Mouse (Mus musculus): ENCODE measurements around the gene Gpr146. TPM values are rescaled to one million over a fixed set of nuclear protein-coding genes. Genes with fewer than 3 reads are reported as not detected.

The Gpr146 gene
- total RNA-seq, 2 experiments from 2014 or later, result 39.6 to 40.5 TPM

DNA sequence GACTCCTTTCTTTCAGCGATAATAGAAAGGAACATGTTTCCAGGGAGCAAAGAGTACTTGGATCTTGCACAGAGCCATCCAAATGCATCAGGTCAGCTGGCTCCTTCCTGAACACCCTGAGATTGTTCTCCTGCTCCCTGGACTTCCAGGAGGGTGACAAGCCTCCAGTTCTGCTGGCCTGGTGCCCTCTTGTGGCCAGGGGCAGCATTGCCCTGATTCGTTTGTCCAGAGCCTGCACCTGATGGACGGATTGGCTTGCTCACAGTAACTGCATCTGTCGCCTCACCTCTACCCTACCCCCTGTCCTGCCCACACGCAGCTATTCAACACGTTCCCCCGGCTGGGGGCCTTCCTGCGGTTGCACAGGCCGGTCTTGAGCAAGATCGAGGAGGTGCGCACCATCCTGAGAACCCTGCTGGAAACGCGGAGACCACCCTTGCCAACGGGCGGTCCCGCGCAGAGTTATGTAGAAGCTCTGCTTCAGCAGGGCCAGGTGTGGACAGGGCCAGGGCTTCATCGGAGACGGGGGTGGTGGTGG is 22.2 kb upstream of the Gpr146 start:
- DNase-seq, result peak; percentile 75 to 88

DNA sequence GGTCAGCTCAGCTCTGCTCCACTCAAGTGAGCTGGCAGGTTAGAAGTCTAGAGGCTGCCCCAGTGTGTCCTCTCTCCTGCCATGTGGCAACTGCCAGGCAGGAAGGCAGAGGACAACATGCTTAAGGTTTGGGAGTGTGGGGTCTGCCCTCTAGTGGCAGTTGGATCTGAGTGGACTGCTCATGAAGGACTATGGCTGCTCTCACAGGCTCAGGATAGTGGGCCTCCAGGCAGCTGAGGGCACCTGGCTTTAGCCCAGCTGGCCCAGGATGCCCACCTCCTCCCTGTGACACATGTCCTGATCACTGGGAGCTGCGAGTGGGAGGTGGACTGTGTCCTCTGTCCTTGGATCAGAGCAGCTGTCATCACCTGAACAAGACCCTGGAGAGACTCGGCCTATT is 18.8 kb upstream of the Gpr146 start:
- DNase-seq, result peak; percentile 48 to 53

DNA sequence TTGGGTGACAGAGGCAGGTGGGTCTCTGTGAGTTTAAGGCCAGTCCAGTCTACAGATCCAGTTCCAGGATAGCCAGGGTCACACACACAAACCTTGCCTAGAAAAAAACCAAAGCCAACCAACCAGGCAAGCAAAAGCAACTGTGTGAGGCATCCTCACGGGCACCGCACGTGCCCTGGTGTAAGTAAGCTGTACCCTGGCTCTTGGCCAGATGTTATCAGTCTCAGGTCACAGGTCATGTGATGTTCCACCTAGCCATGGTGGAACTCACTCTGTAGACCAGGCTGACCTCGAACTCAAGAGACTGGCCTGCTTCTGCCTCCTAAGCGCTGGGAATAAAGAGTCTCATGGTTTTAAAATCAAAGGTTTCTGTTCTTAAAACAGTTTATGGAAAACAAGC is 18.3 kb upstream of the Gpr146 start:
- no peak for DNase-seq

DNA sequence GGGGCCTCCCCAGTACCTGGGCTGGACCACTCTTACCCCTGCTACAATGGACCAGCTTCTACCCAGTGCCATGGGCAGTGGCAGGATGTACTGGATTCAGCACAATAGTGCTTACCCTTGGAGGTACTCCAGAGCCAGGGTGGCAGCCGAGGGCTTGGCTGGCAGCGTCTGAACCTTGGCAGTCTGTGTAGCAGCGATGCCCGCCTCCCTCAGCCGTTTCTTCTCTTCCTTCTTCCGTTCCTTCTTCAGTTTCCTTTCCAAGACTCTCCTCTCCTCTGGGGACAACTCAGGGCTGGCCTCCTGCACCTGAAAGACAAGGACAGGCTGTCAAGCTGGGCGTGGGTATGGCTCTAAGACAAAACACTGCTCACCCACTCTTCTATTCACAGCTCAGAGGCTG is 13.6 kb upstream of the Gpr146 start:
- no peak for DNase-seq

DNA sequence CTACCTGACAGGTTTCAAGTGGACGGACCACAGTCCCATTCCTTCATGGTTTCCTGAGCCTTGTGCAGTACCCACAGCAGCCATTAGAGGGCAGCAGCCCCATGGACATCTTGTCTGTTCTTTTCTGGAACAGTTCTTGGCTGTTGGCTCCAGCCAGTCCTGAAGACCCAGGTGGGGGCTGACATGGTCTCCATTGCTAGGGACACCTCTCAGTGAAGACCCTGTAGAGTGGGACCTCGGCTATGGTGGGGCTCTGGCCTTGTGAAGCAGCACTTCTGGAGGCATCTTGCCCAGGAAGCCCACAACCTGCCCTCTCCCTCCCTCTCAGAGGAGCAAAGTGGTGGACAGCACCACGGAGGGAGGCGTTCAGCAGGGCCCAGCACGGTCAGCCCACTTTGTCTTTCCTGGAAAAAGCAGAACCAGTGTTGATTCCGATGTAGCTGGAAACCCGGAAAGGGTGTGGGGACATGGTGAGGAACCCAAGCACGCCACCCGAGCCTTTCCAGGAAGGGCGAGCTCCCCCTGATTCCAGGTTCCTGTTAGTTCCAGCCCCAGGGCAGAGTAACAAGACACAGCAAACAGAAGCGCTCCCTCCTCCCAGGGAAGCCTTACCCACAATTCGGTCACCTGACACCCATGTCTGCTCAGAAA is 13.1 kb upstream of the Gpr146 start:
- DNase-seq, result peak; percentile 87 to 99

DNA sequence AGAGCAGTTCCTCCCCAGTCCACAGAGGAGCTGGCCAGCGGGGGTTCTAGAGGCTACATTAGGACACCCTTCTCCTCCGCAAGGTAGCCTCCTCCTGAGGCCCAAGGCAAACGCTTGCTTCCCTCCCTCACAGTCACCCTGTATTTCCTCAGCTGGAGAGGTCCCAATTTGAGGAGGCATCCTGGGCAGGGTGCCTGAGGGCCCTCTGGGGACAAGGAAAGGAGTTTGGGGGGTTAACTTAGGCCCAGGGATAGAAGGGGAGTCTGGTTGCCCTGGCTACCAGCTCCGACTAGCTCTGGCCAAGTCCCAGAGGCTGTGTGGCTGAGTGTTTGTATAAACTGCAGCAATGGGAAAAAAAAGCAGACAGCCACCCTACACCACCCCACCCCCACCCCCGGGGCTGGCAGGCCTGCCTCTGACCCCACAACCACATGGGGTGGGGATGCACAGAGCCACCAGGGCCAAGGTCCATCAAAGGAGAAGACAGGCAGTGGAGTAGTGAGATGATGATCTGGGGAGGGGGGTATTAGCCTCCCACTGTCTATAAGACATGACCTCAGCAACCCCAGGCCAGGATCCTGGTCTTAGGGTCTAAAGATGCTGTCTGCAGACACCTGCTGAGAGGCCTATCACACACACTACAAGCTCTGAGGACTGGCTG is 12.5 kb upstream of the Gpr146 start:
- DNase-seq, result peak in 1 of 2 experiments; percentile 75

DNA sequence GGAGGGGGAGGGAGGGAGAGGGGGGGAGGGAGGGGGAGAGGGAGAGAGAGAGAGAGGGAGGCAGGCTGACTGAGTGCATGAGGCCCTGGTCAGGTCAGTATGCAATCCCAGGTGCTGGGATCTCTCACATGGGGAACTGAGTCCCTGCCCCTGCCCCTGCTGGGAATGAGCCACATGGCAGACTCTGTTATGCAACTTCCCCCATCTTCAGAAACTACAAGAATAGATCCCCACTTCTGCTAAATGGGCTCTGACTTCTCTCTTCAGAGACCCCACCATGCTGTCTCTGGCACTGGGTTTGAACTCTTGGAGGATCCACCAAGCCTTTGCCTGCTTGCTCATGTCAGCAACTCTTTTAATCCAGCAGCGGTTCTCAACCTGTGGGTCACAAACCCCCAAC is 11.7 kb upstream of the Gpr146 start:
- DNase-seq, result peak in 1 of 2 experiments; percentile 71

DNA sequence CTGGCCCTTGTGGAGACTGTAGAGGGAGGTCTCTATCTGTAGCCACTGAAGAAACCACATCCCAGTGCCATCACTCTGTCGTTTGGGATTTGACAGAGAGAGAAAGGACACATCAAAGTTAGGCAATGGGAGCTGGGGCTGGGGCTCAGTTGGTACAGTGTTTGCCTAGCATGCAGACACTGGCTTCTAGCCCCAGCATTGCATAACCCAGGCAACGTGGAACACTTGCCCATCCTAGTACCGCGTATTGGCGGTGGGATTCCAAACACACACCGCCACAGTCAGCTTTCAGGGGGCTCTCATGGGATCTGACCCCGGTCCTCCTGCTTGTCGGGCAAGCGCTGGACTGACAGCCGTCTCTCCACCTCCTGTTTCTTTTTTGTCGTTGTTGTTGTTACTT is 11.0 kb upstream of the Gpr146 start:
- DNase-seq, result no peak

DNA sequence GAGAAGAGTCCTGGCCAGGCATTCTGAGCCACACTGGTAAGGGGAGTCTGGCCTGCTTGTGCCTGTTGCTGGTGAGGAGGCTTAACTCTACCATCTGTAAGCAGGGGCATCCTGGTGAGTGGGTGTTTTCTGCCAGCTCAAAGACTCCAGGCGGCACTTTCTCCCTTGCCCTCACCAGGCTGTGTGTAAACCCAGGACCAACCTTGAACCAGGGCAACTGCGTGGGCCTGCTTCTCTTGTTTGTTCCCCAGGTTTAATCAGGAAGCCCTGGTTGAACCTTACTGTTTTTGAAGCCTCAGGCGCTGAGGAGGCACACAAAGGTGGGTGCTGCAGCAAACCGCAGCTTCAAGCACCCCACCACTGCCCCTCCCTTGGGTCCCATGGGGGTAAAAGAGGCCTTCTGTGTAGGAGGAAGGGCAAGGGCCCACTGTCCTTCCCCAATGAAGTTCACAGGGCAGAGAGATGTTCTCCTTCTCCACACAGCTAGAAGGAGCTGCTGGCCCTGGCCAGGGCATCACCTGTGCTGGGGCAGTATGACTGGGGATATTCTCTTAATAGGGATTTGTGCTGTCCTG is 9.5 kb upstream of the Gpr146 start:
- no peak for DNase-seq

DNA sequence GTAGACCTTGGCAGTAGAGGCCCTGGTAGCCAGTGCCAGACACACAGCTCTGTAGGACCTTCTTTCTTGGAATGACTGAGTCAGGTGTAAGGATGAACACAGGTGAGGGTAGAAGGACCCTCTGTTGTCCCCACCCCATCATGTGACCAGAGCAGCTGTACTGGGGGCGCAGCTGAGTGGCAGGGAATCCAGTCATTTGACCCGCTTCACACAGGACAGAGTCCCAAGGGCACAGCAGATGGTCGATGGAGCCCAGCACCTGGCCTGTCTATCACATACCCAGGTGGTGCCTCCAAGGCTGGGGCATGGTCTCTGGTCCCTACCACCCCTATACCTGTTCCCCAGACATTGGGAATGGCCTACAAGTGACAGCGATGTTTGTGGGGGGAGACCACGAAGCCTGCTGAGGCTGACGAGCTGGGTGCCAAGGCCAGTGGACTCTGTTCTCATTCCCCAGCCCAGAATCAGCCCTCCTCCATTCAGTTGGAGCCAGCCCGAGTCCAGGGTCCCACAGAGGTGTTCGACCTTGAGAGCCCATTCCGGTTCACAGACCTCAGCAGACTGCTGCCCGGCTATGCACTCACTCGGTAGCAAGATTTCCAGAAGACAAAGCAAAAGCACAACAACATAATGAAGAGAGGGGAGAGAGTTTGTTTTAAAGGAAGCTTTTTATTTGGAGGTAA is 8.7 kb upstream of the Gpr146 start:
- DNase-seq, result no peak

DNA sequence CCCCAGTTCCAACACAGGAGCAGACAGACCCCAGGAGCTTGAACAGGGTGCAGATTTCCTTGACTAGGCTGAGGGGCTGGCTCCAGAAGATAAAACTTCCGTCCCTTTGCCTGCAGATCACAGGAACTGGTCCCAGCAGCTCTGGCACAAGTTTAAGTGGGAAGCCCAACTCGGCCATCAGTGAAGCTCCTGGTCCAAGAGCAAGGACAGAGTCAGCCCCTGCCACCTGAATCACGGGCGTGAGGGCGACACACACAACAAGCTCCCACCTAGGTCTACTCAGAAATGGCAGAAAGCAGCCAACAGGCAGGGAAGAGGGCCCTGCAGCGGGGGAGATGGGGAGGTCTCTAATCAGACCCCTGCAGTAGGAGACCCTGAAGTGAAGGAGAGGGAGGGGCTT is 7.2 kb upstream of the Gpr146 start:
- DNase-seq, result no peak

DNA sequence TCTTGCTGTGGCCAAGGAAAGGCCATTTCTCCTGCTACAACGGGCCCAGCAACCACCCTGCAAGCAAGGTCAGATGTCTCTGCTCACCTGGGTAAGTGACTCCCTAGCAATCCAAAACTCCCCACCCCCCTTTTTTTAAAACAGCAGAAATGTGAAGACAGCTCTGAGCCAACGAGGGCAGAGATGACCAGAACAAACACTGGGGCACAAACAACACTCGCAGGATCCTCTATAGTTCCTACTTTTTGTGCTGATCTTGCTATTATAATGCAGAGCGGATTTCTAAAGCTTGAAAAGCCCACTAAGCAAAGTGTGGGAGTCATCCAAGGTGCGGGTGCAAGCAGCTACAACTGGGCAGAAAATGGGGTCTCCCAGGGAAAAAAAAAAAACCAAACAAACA is 6.4 kb upstream of the Gpr146 start:
- no peak for DNase-seq

DNA sequence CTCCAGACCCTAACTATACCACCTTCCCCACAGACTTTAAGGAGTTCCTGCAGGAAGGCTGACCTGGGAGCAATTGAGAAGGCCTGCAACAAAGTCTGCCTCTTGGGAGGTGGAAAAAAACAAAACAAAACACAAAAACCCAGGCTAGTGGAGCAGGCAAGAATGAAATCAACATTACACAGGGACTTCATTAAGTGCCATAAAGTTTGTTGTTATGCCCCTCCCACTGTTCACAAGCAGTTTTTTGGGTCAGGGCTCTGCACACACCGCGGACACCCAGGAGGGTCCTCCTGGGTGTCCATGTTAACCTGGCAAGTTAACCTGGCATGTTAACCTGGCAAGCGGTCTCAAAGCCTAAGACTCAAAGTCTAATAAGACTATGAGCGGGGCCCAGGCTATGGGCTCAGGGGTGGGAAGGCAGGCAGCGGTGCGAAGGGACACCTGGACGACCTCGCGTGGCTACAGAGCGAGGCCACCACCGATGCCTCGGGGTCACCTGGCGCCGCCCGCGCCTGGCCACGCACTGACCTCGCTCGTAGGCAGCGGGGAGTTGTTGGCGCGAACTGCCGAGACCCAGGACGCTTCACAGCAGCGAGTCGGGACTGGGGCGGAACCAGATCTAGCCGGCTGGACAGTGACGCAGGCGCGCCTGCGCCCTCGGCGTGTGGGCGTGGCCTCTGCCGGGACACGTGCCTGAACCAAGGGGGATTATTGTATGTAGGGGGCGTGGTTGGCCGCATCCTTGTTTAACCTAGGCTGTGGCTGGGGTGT is 5.7 kb upstream of the Gpr146 start:
- peak; percentile 94 to 95 for DNase-seq

DNA sequence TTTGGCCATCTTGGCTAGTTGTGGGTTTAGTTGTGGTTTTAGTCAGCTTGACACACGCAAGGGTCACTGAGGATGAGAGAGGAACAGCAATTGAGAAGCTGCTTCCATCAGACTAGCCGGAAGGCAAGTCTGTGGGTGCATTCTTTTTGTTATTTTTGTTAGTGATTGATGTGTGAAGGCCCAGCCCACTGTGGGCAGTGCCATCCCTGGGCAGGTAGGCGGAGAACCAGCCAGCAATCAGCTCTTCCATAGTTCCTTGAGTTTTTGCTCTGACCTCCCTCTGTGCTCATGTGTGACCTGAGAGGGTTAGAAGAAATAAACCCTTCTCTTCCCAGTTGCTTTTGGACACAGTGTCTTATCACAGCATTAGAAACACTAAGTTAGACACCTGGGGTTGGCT is 4.4 kb upstream of the Gpr146 start:
- DNase-seq, result no peak

DNA sequence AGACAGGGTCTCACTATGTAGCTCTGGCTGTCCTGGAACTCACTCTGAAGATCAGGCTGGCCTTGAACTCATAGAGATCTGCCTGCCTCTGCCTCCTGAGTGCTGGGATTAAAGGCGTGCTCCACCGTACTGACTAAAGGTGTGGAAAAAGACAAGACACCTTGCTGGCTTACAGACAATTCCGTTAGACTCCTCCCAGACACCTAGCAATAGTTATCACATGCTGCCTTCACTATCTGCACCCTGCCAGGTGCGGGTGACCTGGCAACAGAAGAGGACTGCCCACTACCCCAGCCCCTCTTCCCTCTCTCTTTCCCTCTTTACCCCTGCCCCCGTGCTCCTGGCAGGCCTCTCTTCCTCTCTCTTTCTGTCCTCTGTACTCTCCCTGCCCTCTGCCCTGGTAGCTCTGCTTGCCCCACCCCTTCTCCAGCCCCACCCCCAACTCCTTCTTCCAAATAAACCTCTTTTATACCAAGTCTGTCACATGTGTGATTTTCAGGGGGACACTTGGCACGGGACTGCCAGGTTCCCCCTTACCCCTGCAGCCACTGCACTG is 3.5 kb upstream of the Gpr146 start:
- DNase-seq, result no peak

DNA sequence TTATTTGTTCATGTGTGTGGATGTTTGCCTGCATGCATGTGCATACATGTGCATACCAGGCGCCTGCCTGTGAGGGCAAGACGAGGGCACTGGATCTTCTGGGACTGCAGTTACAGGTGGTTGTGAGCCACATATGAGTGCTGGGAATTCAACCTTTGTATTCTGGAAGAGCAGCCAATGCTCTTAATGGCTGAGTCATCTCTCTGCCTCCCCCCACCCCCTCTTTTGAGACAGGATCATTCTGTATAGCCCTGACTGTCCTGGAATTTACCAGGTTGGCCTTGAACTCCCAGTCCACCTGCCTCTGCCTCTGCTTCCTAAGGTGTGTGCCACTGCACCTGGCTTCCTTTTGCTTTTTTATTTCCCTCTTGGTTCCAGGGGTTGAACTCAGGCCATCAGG is 2.7 kb upstream of the Gpr146 start:
- DNase-seq, result no peak

DNA sequence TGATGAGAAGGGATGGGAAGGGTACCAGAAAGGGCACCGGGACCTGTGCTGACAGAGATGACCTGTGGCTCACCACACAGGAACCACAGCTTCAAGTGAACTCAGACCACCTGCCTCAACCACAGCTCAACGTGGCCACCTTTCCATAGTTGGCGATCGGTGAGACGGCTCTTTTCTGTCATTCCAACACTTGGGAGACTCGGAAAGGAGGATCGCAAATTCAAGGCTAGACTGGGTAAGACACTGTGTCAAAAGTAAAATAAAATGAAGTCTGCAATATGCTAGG is 717 bp downstream of the Gpr146 start:
- no peak for DNase-seq

DNA sequence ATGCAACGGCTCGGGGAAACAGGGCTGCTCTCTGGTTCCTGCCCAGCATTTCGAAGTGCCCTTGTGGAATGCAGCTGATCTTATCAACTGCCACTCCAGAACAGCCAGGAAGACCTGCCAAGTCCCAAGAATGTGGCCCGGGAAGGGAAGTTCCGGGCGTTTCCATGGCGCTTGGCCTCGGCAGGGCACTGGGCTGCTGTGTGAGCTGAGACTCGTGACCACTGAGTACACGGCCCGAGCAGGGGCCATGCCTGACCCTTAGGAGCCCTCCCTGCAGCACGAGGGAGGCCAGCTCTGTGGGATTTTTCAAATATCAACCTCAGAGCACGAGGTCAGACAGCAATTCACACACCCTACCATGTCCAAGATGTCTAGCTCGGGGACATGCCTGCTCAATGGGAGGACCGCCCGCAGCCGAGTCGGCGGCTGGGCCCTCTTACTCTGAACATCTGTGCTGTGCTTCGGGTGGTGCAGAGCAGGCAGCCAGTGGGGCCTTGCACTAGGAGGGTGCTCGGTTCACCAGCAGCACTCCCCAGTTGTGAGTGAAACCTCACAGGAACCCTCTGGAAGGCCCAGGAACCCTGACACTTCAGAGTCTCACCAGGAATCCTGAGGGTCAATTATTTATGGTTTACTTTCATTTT is 1.6 kb downstream of the Gpr146 start:
- DNase-seq, result peak; percentile 87 to 92

DNA sequence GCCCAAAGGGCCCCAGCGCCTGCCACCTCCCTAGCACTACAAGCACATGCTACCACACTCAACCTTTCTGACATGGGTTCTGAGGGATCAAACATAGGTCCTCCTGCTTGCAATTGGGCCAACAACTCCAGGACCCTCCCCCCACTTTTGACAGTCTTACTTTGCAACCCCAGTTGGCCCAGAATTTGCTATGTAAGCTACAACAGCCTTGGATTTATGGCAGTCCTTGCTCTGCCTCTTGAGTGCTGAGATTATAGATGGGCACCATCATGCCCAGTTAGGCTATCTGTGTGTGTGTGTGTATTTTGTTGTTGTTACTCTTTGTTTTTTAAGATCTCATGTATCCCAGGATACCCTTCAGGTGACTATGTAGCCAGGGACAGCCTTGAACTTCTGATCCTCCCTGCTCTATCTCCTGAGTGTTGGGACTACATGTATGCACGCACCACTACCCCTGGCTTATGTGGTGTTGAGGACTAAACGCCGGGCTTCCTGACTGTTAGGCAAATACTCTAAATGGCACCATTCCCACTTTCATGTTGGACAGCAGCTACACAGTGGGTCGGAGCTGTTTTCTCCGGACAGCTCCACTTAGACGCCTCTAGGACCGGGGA is 2.4 kb downstream of the Gpr146 start:
- peak in 1 of 2 experiments; percentile 48 for DNase-seq

DNA sequence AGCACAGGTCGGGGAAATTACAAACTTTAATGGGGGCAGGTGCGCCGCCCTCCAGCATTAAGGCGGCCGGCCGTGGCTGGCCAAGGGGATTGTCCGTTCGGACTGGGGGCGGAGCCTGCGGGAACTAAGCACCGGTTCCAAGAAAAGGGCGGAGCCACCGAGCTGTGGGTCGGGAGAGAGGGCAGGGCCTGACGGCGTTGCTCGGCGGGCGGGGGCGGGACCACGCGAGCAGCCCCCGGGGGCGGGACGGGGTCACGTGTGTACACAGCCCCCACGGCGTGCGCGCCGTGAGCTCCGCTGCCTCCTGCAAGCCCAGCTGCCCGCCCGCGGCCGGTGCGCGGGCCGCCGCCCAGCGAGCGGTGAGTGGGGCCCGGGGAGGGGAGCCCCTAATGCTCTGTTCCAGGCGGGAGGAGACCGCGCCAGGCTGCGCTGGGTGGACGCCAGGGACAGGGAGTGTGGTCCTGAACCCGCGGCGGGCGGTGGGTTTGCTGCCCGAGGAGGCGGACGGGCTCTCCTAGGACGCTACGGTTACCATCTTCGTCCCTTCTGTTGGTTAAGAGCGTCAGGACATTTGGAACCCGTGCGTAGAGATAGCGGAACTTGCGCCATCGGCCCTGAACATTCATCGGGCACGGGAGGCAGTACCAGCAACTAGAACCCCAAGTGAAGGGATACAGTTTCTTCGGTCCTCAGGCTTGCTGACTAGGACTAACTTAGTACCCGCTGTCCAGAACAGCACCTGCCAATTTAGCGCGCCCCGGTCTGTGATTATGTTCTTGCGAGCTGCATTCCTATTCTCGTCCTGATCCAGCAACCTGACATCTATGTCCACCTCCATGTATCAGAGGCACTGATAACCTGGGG is 3.1 kb downstream of the Gpr146 start:
- DNase-seq, result peak; percentile 98 to 99
